Comparison of ENCODE assay signal across 19 mouse cellular contexts in genomic region chr14:28777791-28778190, GRCm38 (mm10).
"Had no signal": no experiment of that assay in that cellular context is flagged by ENCODE, and none has a peak within 500 bp of the region (broad histone marks: within the 10 kb centered on the region; RNA-seq: fewer than 3 reads in every experiment).

No protein-coding gene starts in this region.

- H3K4me3 ChIP-seq: midbrain, embryonic 10.5 days; midbrain, embryonic 12.5 days; myocyte; neural tube, embryonic 13.5 days; neural tube, embryonic 15.5 days had no signal

- ATAC-seq: midbrain, embryonic 16.5 days had no signal

- H3K9ac ChIP-seq: lung, embryonic 14.5 days; midbrain, embryonic 12.5 days; neural tube, embryonic 13.5 days; neural tube, embryonic 15.5 days had no signal

- H3K4me2 ChIP-seq: lung, embryonic 14.5 days; midbrain, embryonic 12.5 days; neural tube, embryonic 13.5 days; neural tube, embryonic 15.5 days had no signal

- H3K4me1 ChIP-seq: midbrain, embryonic 12.5 days had no signal

- H3K27me3 ChIP-seq: midbrain, embryonic 12.5 days; neural tube, embryonic 13.5 days; neural tube, embryonic 15.5 days had no signal

- DNase-seq: lung, adult 18-20 months; lung, embryonic 14.5 days; lung, postnatal 10 days; lung, postnatal 4 days; midbrain, embryonic 14.5 days; retina, postnatal 1 day; right cerebral cortex, adult 18-20 months; right cerebral cortex, postnatal 25 days; right cerebral cortex, postnatal 4 days; spleen, adult 18-20 months; thymus, adult 18-20 months; thymus, postnatal 14 days; thymus, postnatal 36 days had no signal

- H3K36me3 ChIP-seq: midbrain, embryonic 10.5 days; midbrain, embryonic 12.5 days; neural tube, embryonic 13.5 days; neural tube, embryonic 15.5 days had no signal

- H3K27ac ChIP-seq: midbrain, embryonic 10.5 days; midbrain, embryonic 12.5 days; neural tube, embryonic 13.5 days; neural tube, embryonic 15.5 days had no signal

- H3K9me3 ChIP-seq: midbrain, embryonic 10.5 days; midbrain, embryonic 12.5 days; neural tube, embryonic 13.5 days; neural tube, embryonic 15.5 days had no signal
